Mouse (Mus musculus) layer of hippocampus, postnatal 10 days (tissue): Measurements from ENCODE around the gene Kcnh4. TPM values are rescaled to one million over a fixed set of nuclear protein-coding genes. Genes with fewer than 3 reads are reported as not detected.

ENCODE experiments used
- total RNA-seq, 2 experiments: library from RNA; stranded (reverse); gene quantifications; 2 replicates each; pipeline ENCODE4 v1.2.3; 2021

Gene Kcnh4
- total RNA-seq, 2 experiments from 2014 or later = 1.5 to 2.2 TPM

Other genes starting within 250 kb of the Kcnh4 start
- gene Acly, start 231.9 kb downstream of the Kcnh4 start, total RNA-seq = 100 to 1,000 TPM; 127 to 134 TPM
- 1 to 10 TPM; 1.0 to 1.6 TPM for gene Ttc25, start 214.3 kb downstream of the Kcnh4 start, total RNA-seq
- 10 to 100 TPM; 88.0 to 92.7 TPM for gene Cnp, start 185.0 kb downstream of the Kcnh4 start, total RNA-seq
- gene Nkiras2, start 140.7 kb downstream of the Kcnh4 start, total RNA-seq = 10 to 100 TPM; 25.6 to 27.9 TPM
- gene Dnajc7, start 139.8 kb downstream of the Kcnh4 start, total RNA-seq = 100 to 1,000 TPM; 250 to 255 TPM
- gene Zfp385c, start 67.5 kb downstream of the Kcnh4 start, total RNA-seq = under 1 TPM; 0.54 to 0.57 TPM
- 1 to 10 TPM; 1.2 to 1.9 TPM for gene Dhx58, start 55.7 kb downstream of the Kcnh4 start, total RNA-seq
- gene Kat2a, start 47.5 kb downstream of the Kcnh4 start, total RNA-seq = 10 to 100 TPM; 61.6 to 66.2 TPM
- not detected for gene Hspb9, start 46.1 kb downstream of the Kcnh4 start, total RNA-seq
- 100 to 1,000 TPM; 152 to 165 TPM for gene Rab5c, start 21.7 kb downstream of the Kcnh4 start, total RNA-seq
- gene Hcrt, start 3.0 kb upstream of the Kcnh4 start, total RNA-seq = under 1 TPM in 1 of 2 experiments, not detected in 1; 0.62 TPM
- gene Ghdc, start 11.0 kb upstream of the Kcnh4 start, total RNA-seq = 1 to 10 TPM; 5.5 to 7.2 TPM
- 10 to 100 TPM; 12.2 to 13.0 TPM for gene Stat5b, start 90.8 kb upstream of the Kcnh4 start, total RNA-seq
- gene Stat5a, start 99.4 kb upstream of the Kcnh4 start, total RNA-seq = 1 to 10 TPM; 2.4 to 3.9 TPM
- 10 to 100 TPM; 35.9 to 39.0 TPM for gene Stat3, start 179.6 kb upstream of the Kcnh4 start, total RNA-seq
- gene Cavin1, start 210.9 kb upstream of the Kcnh4 start, total RNA-seq = 10 to 100 TPM; 20.5 to 20.6 TPM
- gene Atp6v0a1, start 249.5 kb upstream of the Kcnh4 start, total RNA-seq = 100 to 1,000 TPM; 424 to 431 TPM